Mouse (Mus musculus): ENCODE measurements around the gene Iqcn. TPM values are rescaled to one million over a fixed set of nuclear protein-coding genes. Genes with fewer than 3 reads are reported as not detected.

The Iqcn gene
- total RNA-seq (2014; fragmentation: Nextera tagmentation), result not detected in 2 replicates
- total RNA-seq (2017), result not detected in 2 replicates

- no peak for ATAC-seq (replicated peaks; ENCODE audit: poor library complexity, severe bottlenecking)
Measured at GRCm38 (mm10) chr8:70703287-70703686, at the start of gene Iqcn. Gene Iqcn (plus strand): TSS chr8:70703457.

- peak; percentile 63; the same call in 1 of the 2 replicates for ATAC-seq (replicated peaks; ENCODE audit: poor library complexity, severe bottlenecking)
Measured at GRCm38 (mm10) chr8:70654121-70654520, 49.1 kb upstream of the Iqcn start.

- ATAC-seq (replicated peaks; ENCODE audit: poor library complexity, severe bottlenecking), result no peak
Measured at GRCm38 (mm10) chr8:70655469-70655868, 47.8 kb upstream of the Iqcn start.

DNA sequence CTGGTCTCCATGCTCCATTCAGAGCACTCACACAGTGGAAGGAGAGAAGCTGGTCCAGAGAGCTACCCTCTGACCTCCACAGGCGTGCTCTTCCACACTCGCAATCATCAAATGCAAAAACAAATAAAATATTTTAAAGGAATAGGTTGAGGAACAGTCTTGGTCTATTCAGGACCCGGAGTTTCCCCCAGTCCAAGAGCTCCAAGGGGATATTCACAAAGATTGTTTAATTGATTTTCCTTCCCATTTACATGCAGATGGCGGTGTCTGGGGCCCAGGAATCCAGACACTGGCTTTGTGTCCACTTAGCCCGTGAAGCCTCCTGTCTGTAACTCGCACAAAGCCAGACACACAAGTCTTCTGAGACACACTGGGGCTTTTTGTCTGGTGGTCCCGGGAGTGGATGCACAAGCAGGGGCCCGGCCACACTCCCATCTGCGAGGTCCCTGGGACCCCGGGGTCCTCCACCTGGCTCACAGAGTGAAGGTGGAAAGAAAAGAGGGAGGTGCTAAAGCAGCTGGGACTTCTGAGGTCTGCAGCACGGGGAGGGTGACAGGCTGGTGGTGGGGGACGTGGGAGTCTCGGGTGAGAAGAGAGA lies 47.0 kb upstream of the Iqcn start:
- no peak for ATAC-seq (replicated peaks; ENCODE audit: poor library complexity, severe bottlenecking)

DNA sequence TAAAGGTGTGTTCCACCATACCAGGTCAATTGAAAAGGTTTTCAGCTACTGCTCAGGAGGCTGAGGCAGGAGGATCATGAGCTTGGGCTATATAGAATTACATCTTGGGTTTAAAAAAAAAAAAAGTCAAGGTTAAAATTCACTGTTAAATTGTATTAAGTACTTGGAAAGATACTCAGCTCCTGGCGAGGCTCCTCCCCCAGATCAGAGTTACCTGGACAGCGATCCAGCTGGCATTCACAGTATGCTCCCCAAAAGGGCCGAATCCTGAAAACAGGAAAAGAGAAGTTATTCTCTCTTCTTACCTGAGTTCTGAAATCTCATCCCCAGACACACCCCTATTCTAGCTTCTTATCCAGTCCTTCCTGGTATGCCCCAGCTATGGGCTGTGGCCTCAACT lies 46.0 kb upstream of the Iqcn start:
- no peak for ATAC-seq (replicated peaks; ENCODE audit: poor library complexity, severe bottlenecking)

DNA sequence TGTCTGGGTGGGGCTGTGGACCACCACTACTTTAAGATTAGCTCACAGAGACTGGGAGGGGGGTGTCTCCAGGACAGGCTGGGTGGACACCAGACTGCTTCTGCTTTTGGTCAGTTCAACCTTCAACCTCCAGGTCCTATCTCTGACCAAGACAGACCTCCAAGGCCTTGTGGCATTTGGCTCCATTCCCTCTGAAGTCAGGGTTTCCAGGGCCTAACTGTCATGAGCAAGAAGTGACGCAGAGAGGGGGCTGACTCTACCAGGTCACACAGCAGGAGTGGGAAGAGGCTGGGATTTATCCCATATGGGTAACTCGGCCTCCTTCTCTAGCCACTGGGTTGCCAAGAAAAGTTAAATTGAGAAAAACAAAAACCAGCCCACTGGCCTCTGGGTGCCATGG lies 45.5 kb upstream of the Iqcn start:
- ATAC-seq (replicated peaks; ENCODE audit: poor library complexity, severe bottlenecking), result no peak

GRCm38 (mm10) chr8:70658897-70659603 lies 44.2 kb upstream of the Iqcn start:
- peak; percentile 19 for ATAC-seq (replicated peaks; ENCODE audit: poor library complexity, severe bottlenecking)

- ATAC-seq (replicated peaks; ENCODE audit: poor library complexity, severe bottlenecking), result peak; percentile 90
Measured at GRCm38 (mm10) chr8:70659604-70660272, 43.5 kb upstream of the Iqcn start.

DNA sequence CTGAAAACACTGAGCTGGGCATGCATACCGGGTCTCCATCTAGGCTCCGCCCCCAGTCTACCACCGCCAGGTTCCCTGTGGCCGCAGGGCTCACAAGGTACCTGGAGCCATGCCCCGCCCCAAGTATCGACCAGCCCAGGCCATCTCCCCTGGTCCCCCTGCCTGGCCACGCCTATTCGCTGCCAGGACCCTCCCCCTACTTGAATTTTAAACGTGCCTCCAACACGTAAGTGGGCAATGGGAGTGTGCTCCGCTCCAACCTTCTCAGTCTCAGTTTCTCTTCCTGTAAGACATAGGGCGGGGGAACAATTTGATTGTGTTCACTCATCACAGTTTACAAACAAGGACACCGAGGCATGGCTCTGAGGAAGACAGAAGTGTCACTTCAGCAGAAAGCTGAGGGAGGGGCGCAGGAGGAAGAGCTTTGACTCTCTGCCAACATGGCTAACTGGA lies 43.0 kb upstream of the Iqcn start, which contains the start of gene Pgpep1:
TSS of gene Pgpep1 (minus strand) at position 116 of the 453 bp plus-strand sequence.
- ATAC-seq (replicated peaks; ENCODE audit: poor library complexity, severe bottlenecking), result peak; percentile 52

GRCm38 (mm10) chr8:70663691-70664090 lies 39.6 kb upstream of the Iqcn start:
- ATAC-seq (replicated peaks; ENCODE audit: poor library complexity, severe bottlenecking), result no peak

DNA sequence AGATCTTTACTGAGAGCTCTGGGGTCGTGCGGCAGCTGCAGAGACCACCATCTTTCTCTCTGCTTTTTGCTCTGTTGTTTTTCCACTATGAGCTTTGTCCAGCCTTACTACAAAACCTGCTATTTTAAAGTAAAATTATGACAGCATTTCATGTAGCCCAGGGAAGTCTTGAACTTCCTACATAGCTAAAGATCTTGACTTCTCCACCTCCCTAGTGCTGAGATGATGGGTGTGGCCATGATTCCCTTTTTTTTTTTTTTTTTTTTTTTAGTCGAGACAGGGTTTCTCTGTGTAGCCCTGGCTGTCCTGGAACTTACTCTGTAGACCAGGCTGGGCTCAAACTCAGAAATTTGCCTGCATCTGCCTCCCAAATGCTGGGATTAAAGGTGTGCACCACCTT lies 38.6 kb upstream of the Iqcn start:
- no peak for ATAC-seq (replicated peaks; ENCODE audit: poor library complexity, severe bottlenecking)

DNA sequence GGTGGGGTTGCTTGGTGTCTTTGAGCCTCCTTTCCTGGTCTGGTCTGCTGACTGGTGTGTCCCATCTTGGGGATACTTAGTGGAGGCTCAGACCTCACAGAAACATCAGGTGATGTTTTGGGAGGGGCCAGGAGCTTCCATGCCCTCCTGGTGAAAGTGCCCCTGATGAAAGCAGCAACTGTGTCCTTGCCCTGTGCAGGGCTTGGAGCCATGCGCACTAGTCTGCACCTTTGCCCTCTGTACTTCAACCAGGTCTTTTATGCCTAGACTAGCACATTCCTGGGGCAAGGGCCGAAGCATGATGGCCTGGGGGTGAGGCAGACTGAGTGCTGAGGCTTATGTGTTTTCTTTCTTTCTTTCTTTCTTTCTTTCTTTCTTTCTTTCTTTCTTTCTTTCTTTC lies 37.7 kb upstream of the Iqcn start:
- ATAC-seq (replicated peaks; ENCODE audit: poor library complexity, severe bottlenecking), result no peak

DNA sequence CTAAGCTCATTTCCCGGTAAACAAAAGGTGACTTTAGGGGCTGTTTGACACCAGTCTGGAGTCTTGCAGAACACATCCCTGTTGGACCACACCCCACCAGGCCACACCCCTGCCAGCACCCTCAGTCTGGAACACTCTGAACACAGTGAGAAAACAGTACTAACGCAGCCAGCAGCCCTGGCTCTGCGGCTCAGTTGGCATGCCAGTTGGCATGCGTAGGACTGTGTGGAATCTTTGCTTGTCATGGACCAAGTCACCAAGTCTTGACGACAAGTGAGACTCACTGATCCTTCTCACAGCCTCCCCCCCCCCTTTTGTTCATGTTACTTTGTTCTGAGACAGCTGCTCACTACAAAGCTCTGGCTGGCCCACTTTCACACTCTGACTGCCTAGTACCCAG lies 36.2 kb upstream of the Iqcn start:
- ATAC-seq (replicated peaks; ENCODE audit: poor library complexity, severe bottlenecking), result no peak

DNA sequence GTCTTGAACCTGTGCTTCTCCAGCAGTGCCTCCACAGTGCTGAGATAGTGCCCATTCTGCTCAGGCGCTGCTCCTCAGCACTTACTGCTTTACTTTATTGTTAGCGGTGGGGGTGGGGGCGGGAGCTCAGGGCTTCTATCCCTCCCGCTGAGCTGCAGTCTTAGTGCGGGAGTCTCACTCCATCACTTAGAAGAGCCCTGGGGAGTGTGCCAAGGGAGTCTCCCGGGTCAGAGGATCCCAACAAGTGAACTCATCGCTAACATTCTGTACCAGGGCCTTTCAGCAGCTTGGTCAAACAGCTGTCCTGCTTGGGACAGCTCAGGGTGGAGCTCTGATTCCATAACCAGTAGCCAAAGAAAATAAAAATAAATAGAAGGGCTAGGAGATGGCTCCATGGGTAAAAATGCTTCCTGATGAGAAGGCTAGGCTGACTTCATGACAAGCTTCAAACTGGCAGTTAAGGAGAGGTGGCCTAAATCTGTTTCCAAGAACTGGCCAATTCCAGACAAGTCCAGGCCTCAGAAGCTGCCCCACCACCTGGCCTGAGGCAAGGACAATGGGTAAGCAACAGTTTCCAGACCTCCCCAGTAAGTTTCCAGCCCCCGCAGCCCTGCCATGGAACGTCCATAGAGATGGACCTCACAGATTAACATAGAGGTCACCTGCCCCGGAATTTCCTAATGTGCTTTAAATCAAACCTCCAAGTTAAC lies 31.5 kb upstream of the Iqcn start:
- no peak for ATAC-seq (replicated peaks; ENCODE audit: poor library complexity, severe bottlenecking)

- ATAC-seq (replicated peaks; ENCODE audit: poor library complexity, severe bottlenecking), result no peak
Measured at GRCm38 (mm10) chr8:70672325-70673078, 30.8 kb upstream of the Iqcn start.

DNA sequence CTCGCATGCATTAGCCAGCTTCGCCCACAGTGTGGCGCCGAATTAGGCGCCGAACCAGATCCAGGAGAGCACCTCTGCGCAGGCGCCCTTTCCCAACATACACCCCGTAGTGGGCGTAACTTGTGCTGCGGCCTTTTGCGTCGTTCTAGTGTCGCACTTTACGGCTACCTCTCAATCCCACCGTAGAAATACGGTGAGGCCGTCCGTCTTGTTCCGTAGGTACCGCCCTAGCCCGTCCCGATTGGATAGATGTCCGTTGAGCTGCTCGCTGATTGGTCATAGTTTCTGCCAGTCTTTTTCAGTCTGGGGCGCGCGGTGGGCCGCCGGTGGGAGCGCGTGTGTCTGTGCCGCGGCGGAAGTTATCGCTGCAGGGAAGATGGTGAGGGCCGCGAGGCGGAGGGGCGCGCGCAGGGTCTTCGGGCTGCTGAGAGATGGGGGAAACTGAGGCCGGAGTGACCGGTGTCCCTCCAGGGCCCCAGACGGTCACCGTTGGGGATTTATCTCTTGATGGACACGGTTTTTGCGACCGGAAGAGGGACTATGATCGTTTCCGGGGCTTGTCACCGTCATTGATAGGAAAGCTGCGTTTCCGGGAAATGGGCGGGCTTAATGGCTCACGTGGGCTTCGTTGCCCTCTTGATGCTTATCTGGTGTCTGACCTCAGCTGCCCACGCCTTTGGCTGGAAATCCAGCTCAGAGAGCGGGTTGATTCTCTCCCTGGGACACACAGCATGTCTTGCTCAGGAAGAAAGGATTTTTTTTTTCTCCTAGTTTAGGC lies 30.0 kb upstream of the Iqcn start, which contains the start of gene Lsm4:
TSS of gene Lsm4 (plus strand) at position 170 of the 778 bp plus-strand sequence.
- peak; percentile 90 for ATAC-seq (replicated peaks; ENCODE audit: poor library complexity, severe bottlenecking)

DNA sequence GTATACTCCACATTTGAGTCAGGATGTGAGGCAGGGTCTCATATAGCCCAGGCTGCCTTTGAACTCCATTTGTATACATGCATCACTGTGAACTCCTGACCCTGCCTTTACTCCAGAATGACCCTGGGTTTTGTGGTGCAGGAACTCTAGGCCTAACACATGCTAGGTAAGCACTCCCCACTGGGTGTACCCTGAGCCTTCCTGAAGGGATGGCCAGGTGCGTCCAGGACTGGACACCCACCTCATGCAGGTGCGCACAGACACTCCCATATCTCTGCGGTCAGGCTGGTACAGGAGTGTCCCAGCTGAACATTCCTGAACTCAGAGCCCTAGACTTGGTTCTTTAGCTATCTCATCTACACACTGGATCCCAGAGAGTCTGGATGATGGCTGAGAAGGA lies 29.1 kb upstream of the Iqcn start:
- ATAC-seq (replicated peaks; ENCODE audit: poor library complexity, severe bottlenecking), result no peak

DNA sequence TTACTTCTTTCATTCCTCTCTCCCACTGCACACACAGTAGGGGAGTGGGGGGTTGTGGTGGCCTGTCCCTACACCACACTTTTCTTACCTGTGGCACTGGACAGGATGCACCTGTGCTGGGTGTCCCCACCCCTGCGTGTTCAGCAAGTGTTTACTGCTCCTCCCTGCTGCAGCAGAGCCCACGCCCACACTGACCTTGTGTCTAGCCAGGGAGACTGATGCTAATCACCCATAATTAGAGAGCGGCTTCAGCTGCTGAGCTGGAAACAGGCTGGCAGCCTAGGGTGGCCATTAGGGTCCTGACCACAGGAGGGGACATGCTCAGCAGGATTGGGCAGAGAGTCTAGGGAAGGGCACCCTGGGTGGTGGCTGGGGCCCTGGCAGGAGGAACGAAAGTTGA lies 28.5 kb upstream of the Iqcn start:
- no peak for ATAC-seq (replicated peaks; ENCODE audit: poor library complexity, severe bottlenecking)

DNA sequence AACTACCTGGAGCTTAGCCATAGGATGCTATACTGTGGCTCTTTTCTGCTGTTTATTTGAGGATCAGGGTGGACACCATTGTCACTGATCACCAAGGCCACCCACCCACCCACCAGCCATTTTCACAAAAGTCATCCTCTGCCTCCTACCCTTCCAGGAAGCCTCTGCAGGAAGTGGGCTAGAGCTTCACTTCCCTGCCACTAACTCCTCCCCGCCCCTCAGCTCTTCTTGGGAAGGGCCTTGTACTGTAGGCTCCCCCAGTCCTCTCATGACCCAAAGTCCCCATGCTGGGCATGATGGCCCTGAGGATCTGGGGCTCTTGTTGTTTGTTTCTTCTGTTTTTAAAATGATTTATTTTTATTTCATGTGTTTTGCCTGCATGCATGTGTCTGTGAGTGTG lies 27.9 kb upstream of the Iqcn start:
- peak; percentile 25 for ATAC-seq (replicated peaks; ENCODE audit: poor library complexity, severe bottlenecking)

Measured in granulocyte monocyte progenitor cell, adult 5-6 weeks (primary cell).